Mouse (Mus musculus) sigmoid colon, adult 10 weeks (tissue): Measurements from ENCODE around the gene Smim5. TPM values are rescaled to one million over a fixed set of nuclear protein-coding genes. Genes with fewer than 3 reads are reported as not detected.

Experiments used
- polyA plus RNA-seq: library from polyadenylated mRNA; stranded (reverse); fragments of 350-450 nt; fragmentation: Illumina TruSeq; extraction: RNeasy Lipid Tissue Mini Kit (QIAGEN cat#74804); gene quantifications from one replicate; pipeline ENCODE4 v1.2.3, GENCODE M21; 2014; ENCODE audit warnings: low read depth, low replicate concordance

Smim5 gene
- not detected for polyA plus RNA-seq

GRCm38 (mm10) chr11:115899486-115900266 is at the start of gene Smim5:
Smim5 (plus strand) TSS chr11:115899966.

DNA sequence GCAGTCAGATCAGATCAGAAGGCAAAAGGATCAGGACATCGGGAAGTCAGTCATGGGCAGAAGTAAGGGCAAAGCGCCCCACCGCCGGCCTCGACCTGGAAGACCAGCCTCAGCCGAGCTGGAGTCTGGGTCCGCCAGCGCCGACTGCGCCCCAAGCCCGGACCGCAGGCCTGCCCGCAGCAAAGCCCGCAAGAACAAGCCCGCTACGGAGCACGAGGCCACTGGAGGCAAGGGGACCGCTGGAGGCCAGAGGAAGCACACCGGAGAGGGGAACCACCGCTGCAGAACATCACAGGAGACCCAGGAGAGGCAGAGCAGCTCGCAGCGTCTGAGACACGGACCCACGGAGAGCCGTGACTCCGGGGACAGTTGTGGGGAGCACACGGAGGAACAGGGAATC is 41.4 kb upstream of the Smim5 start, which contains the start of gene Myo15b:
Gene Myo15b, plus strand, starts transcription at position 53 of the 400 bp plus-strand sequence.

DNA sequence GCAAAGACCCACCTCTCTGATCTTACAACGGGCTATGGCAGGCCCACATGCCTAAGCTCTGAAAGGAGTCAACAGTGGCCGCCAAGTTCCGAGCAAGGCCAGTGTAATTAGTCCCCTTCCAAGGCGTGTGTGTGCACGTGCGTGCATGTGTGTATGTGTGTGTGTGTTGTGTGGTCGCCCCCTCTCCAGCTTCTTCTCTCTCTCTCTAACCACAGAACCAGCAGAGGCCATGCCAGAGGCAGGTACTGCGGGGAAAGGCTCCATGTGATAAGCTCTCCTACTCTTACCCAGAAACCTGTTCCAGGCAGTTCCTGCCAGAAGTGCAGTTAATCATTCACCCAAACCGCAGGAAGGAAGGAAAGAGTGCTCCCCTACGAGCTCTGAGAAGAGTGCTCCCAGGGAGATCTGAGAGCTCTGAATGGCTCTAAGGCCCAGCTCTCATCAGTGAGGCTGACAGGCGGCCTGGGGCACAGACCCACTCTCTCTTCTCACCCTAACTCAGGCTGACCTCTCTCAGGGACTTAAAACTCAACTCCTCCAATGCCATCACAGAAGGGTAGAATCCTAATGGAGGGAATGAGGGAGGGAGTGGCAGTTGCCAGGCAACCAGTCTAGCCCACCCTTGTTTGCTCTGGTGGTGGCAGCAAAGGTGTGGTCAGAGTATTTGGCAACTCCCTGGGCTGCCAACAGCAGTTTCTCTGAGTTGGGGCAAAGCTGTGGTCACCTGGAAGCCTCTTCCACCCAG is 12.0 kb downstream of the Smim5 start, which contains the start of gene Smim6:
Gene Smim6, plus strand, starts transcription at position 386 of the 745 bp plus-strand sequence.

DNA sequence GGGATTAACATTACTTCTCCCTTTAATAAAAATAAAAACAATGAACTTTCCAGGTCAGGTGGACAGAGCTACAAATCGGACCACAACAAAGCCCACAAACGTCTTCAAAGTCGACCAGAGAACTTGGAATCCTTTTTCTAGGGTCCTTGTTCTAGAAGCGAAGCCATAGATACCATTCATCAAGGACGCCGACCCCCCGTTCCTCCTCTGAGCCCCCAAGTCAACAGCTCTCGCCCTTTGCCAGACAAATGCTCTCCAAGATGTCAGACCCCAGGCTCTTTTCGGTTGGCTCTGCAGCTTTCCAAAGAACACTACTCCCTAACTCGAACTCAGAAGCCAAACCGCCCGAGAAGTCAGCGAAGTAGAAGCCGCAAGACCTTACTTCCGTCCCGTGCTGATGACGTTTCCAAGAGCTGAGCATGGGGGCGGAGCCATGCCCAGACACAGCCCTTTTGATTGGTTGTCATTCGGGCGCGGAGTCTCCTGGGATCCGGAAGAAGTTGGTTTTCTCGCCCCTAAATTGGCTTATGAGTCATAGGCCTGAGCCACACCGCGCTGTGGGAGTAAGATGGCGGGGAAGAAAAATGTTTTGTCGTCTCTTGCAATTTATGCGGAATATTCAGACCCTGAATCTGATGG is 33.5 kb downstream of the Smim5 start, which contains the start of the genes Sap30bp and Recql5:
Gene Sap30bp, plus strand, starts transcription at position 175 of the 639 bp plus-strand sequence.
Gene Recql5, minus strand, starts transcription at position 370 of the 639 bp plus-strand sequence.

Other genes with a start within 250 kb of the Smim5 start
- 122 TPM for gene Grb2, start 191.4 kb upstream of the Smim5 start, polyA plus RNA-seq
- 1.4 TPM for gene Tmem94, start 134.5 kb upstream of the Smim5 start, polyA plus RNA-seq
- 1.3 TPM for gene Caskin2, start 86.3 kb upstream of the Smim5 start, polyA plus RNA-seq
- not detected for gene Tsen54, start 85.2 kb upstream of the Smim5 start, polyA plus RNA-seq
- gene Llgl2, start 75.9 kb upstream of the Smim5 start, polyA plus RNA-seq = 8.3 TPM
- 34.7 TPM for gene Myo15b, start 41.6 kb upstream of the Smim5 start, polyA plus RNA-seq
- gene Smim6, start 12.1 kb downstream of the Smim5 start, polyA plus RNA-seq = 23.0 TPM
- 6.4 TPM for gene Sap30bp, start 33.3 kb downstream of the Smim5 start, polyA plus RNA-seq
- gene Recql5, start 33.5 kb downstream of the Smim5 start, polyA plus RNA-seq = 2.3 TPM
- 1.3 TPM for gene Itgb4, start 74.7 kb downstream of the Smim5 start, polyA plus RNA-seq
- gene Galk1, start 112.8 kb downstream of the Smim5 start, polyA plus RNA-seq = not detected
- 1,501 TPM for gene H3f3b, start 128.0 kb downstream of the Smim5 start, polyA plus RNA-seq
- gene Unk, start 130.4 kb downstream of the Smim5 start, polyA plus RNA-seq = 2.3 TPM
- gene Unc13d, start 178.0 kb downstream of the Smim5 start, polyA plus RNA-seq = 0.22 TPM
- 15.4 TPM for gene Wbp2, start 187.0 kb downstream of the Smim5 start, polyA plus RNA-seq
- 0.28 TPM for gene Trim47, start 227.2 kb downstream of the Smim5 start, polyA plus RNA-seq
- 6.8 TPM for gene Trim65, start 231.2 kb downstream of the Smim5 start, polyA plus RNA-seq
- gene Mrpl38, start 238.9 kb downstream of the Smim5 start, polyA plus RNA-seq = 2.1 TPM